Mouse (Mus musculus) thymus, adult 2 months (tissue): ENCODE measurements around the gene Mocs2. TPM values are rescaled to one million over a fixed set of nuclear protein-coding genes. Genes with fewer than 3 reads are reported as not detected.

Experiments used
- DNase-seq: peaks from one replicate; pipeline ENCODE4 v3.0.0; 2021
- H3K27ac ChIP-seq: fragments of 200-500 bp; 2 replicates; pipeline ENCODE4 v1.5.1; 2012; ENCODE audit warnings: low read length, control low read depth; ENCODE audit not compliant: control insufficient read depth, insufficient read depth
- H3K27me3 ChIP-seq: fragments of 200-500 bp; 2 replicates; pipeline ENCODE4 v1.6.1; 2012; ENCODE audit warnings: mild to moderate bottlenecking, low read length, moderate library complexity, mixed read lengths; ENCODE audit not compliant: control insufficient read depth, insufficient read depth
- H3K36me3 ChIP-seq: fragments of 200-500 bp; 2 replicates; pipeline ENCODE4 v1.6.1; 2012; ENCODE audit warnings: mild to moderate bottlenecking, low read length, moderate library complexity; ENCODE audit not compliant: control insufficient read depth, insufficient read depth
- H3K4me1 ChIP-seq: fragments of 200-500 bp; replicated peaks from 2 replicates; pipeline ENCODE4 v1.6.1; 2012; ENCODE audit warnings: low read length; ENCODE audit not compliant: control insufficient read depth, insufficient read depth
- H3K4me3 ChIP-seq: fragments of 200-500 bp; 2 replicates; pipeline ENCODE4 v1.5.1; 2012; ENCODE audit warnings: mild to moderate bottlenecking, low read length, control low read depth, moderate library complexity; ENCODE audit not compliant: control insufficient read depth, insufficient read depth
- CTCF ChIP-seq: fragments of 200-500 bp; IDR thresholded peaks from 2 replicates; pipeline ENCODE4 v1.5.1; 2012; ENCODE audit warnings: mild to moderate bottlenecking, control low read depth, low read length, moderate library complexity, borderline replicate concordance; ENCODE audit not compliant: control insufficient read depth, poor library complexity, insufficient read depth; ENCODE audit errors: extremely low read depth
- POLR2A ChIP-seq: fragments of 200-500 bp; IDR thresholded peaks from 2 replicates; pipeline ENCODE4 v1.6.1; 2012; ENCODE audit warnings: mild to moderate bottlenecking, low read length, control low read depth, moderate library complexity; ENCODE audit not compliant: control insufficient read depth, poor library complexity, insufficient read depth; ENCODE audit errors: extremely low read depth
- WGBS: fragments of 180-500 bp; shearing (Covaris S2); methylation state at CpG from one replicate; pipeline ENCODE4 v1.1.7; 2018; 5-methylcytosine and 5-hydroxymethylcytosine counted together
- polyA plus RNA-seq: library from polyadenylated mRNA; depleted of rRNA; stranded (reverse); fragments of >200 nt; gene quantifications from 2 replicates; pipeline ENCODE4 v1.2.3, GENCODE M21; 2012; rRNA removed

Gene Mocs2
- 9.2 and 11.4 TPM in 2 replicates for polyA plus RNA-seq

DNA sequence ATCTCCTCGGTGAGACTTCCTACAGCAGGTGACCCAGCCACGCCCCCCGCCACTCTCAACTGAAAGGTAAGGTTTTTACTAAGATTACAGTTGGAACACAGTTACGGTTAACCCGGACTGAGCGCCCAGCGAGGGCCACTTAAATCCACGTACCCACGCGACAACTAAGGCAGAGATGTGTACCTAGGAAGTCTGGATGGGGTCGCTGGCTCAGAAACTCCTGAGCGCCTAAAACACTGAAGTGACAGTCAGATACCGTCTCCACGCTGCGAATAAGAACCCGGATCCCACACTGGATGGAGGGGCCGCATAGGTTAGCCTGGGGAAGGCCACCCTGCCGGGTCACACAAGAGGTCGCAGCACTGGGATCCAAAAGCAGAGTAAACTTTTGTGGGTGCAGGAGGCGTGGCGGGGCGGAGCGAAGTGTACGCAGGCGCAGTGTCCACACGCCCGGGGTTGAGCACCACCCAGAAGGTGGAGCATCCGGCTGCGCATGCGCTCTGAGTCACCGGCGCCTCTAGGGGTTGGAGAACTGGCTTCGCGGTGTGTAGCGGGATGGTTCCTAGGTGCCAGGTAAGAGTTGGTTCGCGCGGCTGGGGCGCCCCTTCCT, at the start of gene Mocs2:
Mocs2 (plus strand) TSS at position 486 of the 610 bp plus-strand sequence.
- Histone ChIP-seq H3K4me3 (peak within 1 kb of the TSS; percentile 63), H3K27me3 (no peaks in the 10 kb centered on the region), H3K36me3 (no peaks in the 10 kb centered on the region), H3K4me1 (0 out of 2 replicates have a peak, but pooled peaks cover 2% of the 10 kb centered on the region), H3K27ac (no peak within 1 kb of the TSS)
- under 1% methylated on average over 39 of the region's 39 CpGs for WGBS
- TF ChIP-seq CTCF = no peak
- TF ChIP-seq POLR2A = 0 out of 2 replicates have a peak, but pooled peaks have one; percentile 73
- DNase-seq = peak; percentile 95

DNA sequence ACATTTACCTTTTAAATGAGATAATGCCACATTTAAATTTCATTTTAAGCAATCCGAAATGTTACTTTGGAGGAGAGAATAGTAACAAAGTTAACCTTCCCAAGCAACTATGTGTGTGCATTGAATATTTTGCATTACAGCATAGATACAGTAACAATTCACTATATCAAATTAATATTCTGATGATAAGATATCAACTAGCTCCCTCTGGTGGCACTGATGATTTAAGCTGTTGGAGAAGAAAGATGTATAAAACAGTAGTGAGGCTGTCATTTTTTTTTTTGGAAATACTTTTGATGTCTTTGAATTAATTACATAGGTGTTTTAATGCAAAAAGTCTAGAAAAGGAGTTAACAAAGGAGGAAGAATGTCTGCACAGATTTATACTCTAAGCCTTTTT, 26.5 kb upstream of the Mocs2 start:
- Histone ChIP-seq H3K27me3 (no peaks in the 10 kb centered on the region), H3K27ac (no peak overlapping the region), H3K4me1 (no peaks in the 10 kb centered on the region), H3K4me3 (no peak overlapping the region), H3K36me3 (no peaks in the 10 kb centered on the region)
- no peak for DNase-seq
- WGBS = 95% methylated on average over 1 of the region's 1 CpGs
- TF ChIP-seq CTCF (no peak), POLR2A (no peak)

DNA sequence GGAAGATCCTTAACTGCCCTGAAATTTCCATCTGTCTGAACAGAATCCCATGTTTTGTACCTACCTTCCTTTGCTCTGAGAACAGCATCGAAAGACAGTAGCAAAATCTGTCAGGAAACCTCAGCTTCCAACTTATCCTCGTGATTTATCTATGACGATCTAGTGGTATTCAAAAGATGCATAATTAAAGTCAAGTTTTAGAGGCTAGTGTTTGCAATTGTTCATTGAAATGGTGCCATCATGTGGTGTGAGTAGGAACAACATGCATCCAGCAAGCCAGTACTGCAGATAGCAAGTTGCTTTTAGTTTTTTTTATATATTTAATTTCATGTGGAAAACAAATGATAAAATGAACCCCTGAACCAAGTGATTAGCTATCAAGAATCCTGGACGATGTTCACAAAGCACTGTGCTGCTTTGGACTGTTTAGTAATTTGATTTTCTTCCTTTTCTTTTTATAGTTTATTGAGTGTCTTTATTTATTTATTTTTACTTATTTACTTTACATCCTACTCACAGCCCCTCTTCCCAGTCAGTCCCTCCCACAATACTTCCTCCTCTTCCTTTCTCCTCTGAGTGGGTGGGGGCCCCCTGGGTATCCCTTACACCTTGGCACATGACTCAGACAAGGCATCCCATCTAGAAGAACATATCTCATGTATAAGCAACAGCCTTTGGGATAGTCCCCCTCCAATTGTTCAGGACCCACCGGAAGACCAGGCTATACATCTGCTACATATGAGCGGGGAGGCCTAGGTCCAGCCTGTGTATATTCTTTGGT, 24.6 kb upstream of the Mocs2 start:
- 43% methylated on average over 6 of the region's 6 CpGs for WGBS
- H3K27ac ChIP-seq = no peak overlapping the region
- H3K4me1 ChIP-seq = no peaks in the 10 kb centered on the region
- no peaks in the 10 kb centered on the region for H3K27me3 ChIP-seq
- no peak for TF ChIP-seq CTCF
- no peak for TF ChIP-seq POLR2A
- H3K36me3 ChIP-seq = no peaks in the 10 kb centered on the region
- peak; percentile 50 for DNase-seq
- no peak overlapping the region for H3K4me3 ChIP-seq

DNA sequence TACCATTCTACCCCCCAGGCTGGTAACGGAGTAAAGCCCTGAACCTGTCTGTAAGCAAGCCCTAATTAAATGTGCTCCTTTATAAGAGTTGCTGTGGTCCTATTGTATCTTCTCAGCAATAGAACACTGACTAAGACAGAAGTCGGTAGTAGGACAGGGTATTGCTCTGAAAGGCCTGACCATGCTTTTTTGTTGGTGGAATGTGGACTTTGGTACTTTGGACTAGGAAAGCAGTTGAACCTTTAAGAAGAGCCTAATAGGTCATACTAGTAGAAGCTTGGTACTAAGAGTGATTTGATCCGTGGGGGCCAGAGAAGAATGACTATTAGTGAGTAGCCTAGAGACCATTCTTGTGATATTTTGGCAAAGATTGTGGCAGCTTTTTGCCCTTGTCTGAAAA, 16.2 kb upstream of the Mocs2 start:
- WGBS = 95% methylated on average over 3 of the region's 3 CpGs
- H3K36me3 ChIP-seq = no peaks in the 10 kb centered on the region
- no peak for DNase-seq
- no peak overlapping the region for H3K4me3 ChIP-seq
- TF ChIP-seq POLR2A = no peak
- TF ChIP-seq CTCF = no peak
- no peaks in the 10 kb centered on the region for H3K4me1 ChIP-seq
- H3K27ac ChIP-seq = no peak overlapping the region
- no peaks in the 10 kb centered on the region for H3K27me3 ChIP-seq

DNA sequence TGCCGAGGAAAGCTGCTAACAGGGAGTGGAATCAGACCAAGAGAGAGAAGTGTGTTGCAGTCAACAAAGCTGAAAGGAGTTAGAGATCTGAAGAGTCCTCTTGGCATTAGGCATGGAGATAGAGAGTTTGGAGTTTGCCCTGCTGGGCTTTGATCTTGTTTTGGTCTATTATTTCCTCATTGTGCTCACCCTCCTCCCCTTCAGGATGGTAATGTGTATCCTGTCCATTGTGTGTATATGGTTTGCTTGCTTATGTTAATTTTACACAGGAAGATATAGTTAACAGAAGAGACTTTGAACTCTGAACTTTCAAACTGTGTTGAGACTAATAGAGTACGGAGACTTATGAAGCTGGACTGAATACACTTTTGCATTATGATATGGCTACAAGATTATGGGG, 15.1 kb upstream of the Mocs2 start:
- no peak for TF ChIP-seq CTCF
- no peak for TF ChIP-seq POLR2A
- H3K4me3 ChIP-seq = no peak overlapping the region
- H3K36me3 ChIP-seq = no peaks in the 10 kb centered on the region
- no peak overlapping the region for H3K27ac ChIP-seq
- WGBS = 92% methylated on average over 2 of the region's 2 CpGs
- no peak for DNase-seq
- H3K4me1 ChIP-seq = no peaks in the 10 kb centered on the region
- H3K27me3 ChIP-seq = no peaks in the 10 kb centered on the region

DNA sequence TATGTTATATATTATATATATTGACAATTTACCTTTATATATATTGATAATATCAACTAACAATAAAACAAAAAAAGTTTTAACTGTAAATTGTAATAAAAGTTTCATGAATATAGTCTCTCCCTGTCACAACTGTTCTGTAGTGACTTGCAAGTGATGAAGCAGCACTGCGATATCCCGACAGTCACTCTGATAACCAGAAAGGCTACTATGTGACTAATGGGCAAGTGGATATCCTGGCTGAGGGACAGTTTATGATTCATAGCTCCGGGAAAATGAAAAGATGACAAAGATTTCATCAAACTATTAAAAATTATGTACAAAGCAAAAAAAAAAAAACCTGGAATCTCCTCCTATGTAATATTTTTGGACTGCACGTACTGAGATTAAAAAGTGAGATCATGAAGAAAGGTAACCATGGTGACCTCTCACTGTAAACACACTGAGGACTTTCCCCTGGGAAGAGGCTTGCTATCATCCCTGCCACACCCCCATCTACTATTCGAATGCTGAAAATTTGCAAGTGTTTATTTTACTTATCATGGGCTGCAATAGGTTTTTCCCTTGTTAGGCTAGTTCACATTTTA, 8.3 kb upstream of the Mocs2 start:
- Histone ChIP-seq H3K27me3 (no peaks in the 10 kb centered on the region), H3K4me3 (no peak overlapping the region), H3K36me3 (no peaks in the 10 kb centered on the region), H3K4me1 (no peaks in the 10 kb centered on the region), H3K27ac (no peak overlapping the region)
- DNase-seq = no peak
- 92% methylated on average over 5 of the region's 5 CpGs for whole genome bisulfite sequencing
- no peak for TF ChIP-seq POLR2A
- TF ChIP-seq CTCF = no peak

DNA sequence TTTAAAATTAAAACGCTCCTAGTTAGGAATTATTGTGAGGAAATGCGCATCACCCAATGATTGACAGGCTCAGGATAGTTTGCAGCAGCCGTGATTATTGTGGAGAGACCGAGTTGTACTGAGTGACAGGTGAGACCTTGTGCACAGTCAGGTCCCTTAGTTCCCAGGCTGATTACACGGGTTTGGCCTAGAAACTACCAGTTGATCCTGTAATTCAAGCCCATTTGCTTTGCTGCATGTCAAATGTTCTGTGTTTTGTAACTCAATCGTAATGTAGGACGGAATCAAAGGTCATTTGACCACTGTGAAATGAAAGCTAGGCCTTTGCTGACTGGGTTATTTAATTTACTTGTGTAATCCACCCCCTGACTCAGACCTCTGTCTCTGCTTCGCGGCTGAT, 477 bp downstream of the Mocs2 start:
- Histone ChIP-seq H3K4me1 (0 out of 2 replicates have a peak, but pooled peaks cover 2% of the 10 kb centered on the region), H3K4me3 (peak overlapping the region; percentile 63), H3K27me3 (no peaks in the 10 kb centered on the region), H3K27ac (no peak overlapping the region), H3K36me3 (no peaks in the 10 kb centered on the region)
- TF ChIP-seq POLR2A (no peak), CTCF (no peak)
- no peak for DNase-seq
- 20% methylated on average over 9 of the region's 9 CpGs for WGBS
